Mouse (Mus musculus): Measurements from ENCODE around the gene Defb36.

- no peak for TF ChIP-seq POLR2A (IDR thresholded peaks at IDR 0.05; ENCODE audit: borderline replicate concordance, insufficient read depth, low read length)
- no peak for TF ChIP-seq CTCF (IDR thresholded peaks at IDR 0.05; ENCODE audit: borderline replicate concordance, insufficient read depth, low read depth, low read length)
These were observed 32.8 kb downstream of the Defb36 start for GRCm38 (mm10) chr2:152637006-152637322.

Data from cerebellum, adult 2 months (tissue).